Mouse (Mus musculus) bone marrow, adult 2 months (tissue): ENCODE results near the gene Angptl8.

Experiments used
- CTCF ChIP-seq: fragments of 200-500 bp; IDR thresholded peaks from 2 replicates; pipeline ENCODE4 v1.5.1; 2011; ENCODE audit warnings: low read length, control low read depth; ENCODE audit not compliant: control insufficient read depth, insufficient read depth
- POLR2A ChIP-seq: fragments of 200-500 bp; IDR thresholded peaks from 2 replicates; pipeline ENCODE4 v1.6.1; 2011; ENCODE audit warnings: low read depth, mild to moderate bottlenecking, control low read depth, low read length, borderline replicate concordance; ENCODE audit not compliant: control insufficient read depth

GRCm38 (mm10) chr9:21823957-21824356 lies 11.4 kb upstream of the Angptl8 start:
- TF ChIP-seq CTCF (no peak), POLR2A (no peak)
